Mouse (Mus musculus) C2C12 (cell line): ENCODE measurements around the gene Ripply3. TPM values are rescaled to one million over a fixed set of nuclear protein-coding genes. Genes with fewer than 3 reads are reported as not detected.

Experiments
- H3K27me3 ChIP-seq: one replicate; pipeline ENCODE4 v1.6.1; 2011; ENCODE audit not compliant: control insufficient read depth, insufficient read depth, insufficient read length
- H3K36me3 ChIP-seq: one replicate; pipeline ENCODE4 v1.6.1; 2011; ENCODE audit not compliant: control insufficient read depth, insufficient read depth
- H3K4me3 ChIP-seq: one replicate; pipeline ENCODE4 v1.5.1; 2011; ENCODE audit warnings: mild to moderate bottlenecking, control low read depth; ENCODE audit not compliant: poor library complexity, insufficient read depth, severe bottlenecking
- H3K79me2 ChIP-seq: one replicate; pipeline ENCODE4 v1.6.1; 2011; ENCODE audit not compliant: control insufficient read depth, insufficient read depth
- H3K79me3 ChIP-seq: one replicate; pipeline ENCODE4 v1.6.1; 2011; ENCODE audit warnings: low read depth, control low read depth
- H3ac ChIP-seq: one replicate; pipeline ENCODE3; 2011; ENCODE audit warnings: low read depth; ENCODE audit not compliant: control insufficient read depth, insufficient read length
- CEBPB ChIP-seq: IDR thresholded peaks from one replicate; pipeline ENCODE4 v1.6.1; 2011; ENCODE audit warnings: low read depth, mild to moderate bottlenecking, control low read depth, moderate library complexity
- CTCF ChIP-seq: IDR thresholded peaks from one replicate; pipeline ENCODE4 v1.5.1; 2011; ENCODE audit not compliant: control insufficient read depth, insufficient read depth, insufficient read length
- FOSL1 ChIP-seq: IDR thresholded peaks from one replicate; pipeline ENCODE4 v1.8.0; 2011; ENCODE audit warnings: mild to moderate bottlenecking, low read length; ENCODE audit not compliant: poor library complexity, insufficient read depth, severe bottlenecking
- MAX ChIP-seq: IDR thresholded peaks from one replicate; pipeline ENCODE4 v1.6.1; 2011; ENCODE audit warnings: mild to moderate bottlenecking, control low read depth
- MYOD1 ChIP-seq: IDR thresholded peaks from one replicate; pipeline ENCODE4 v1.6.1; 2011; ENCODE audit warnings: low read depth; ENCODE audit not compliant: control insufficient read depth, insufficient read length
- MYOG ChIP-seq: IDR thresholded peaks from one replicate; pipeline ENCODE4 v1.6.1; 2011; ENCODE audit not compliant: control insufficient read depth, insufficient read length; ENCODE audit errors: extremely low read depth
- USF1 ChIP-seq: IDR thresholded peaks from one replicate; pipeline ENCODE4 v1.6.1; 2011; ENCODE audit warnings: low read depth, mild to moderate bottlenecking, control low read depth, moderate library complexity
- polyA plus RNA-seq: library from polyadenylated mRNA; unstranded; fragments of >200 nt; fragmentation: generic; extraction: Trizol; gene quantifications from one replicate; pipeline ENCODE4 v1.2.1, GENCODE M21; 2012; ENCODE audit warnings: missing spikeins

The Ripply3 gene
- polyA plus RNA-seq, 1 experiment = 0.22 TPM

DNA sequence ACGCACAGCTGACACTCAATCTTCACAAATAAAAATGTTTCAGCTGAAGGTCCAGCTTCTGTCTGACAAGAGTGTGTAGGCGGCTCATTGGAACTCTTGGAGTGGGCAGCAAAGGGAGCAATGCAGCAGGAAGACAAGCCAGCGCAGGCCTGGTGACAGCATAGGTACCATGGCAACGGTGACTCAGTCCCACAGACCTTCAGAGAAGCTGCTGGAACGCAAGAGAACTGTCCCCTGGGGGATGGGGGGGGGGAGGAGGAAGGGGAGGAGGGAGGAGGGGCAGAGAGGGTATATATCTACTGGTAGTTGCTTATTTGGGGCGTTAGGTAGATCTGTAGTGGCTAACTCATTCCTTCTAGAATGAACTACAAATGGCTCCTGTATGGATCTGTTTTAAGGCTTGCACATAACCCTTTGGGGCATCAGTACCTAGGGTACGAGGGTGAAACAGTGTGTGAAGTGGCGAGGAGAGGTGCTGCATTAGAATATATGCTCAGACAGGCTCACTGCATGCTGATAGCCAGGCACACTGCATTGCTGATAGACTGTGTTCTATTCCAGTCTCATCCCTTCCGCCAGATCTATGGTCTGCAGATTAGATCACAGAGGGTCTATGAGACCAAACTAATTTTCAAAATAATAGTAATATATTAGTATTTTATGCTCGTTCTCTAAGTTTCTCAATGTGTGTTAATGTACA lies 34.1 kb downstream of the Ripply3 start:
- Histone ChIP-seq H3K36me3 (no peaks in the 10 kb centered on the region), H3K4me3 (no peak overlapping the region), H3ac (no peak overlapping the region), H3K27me3 (no peaks in the 10 kb centered on the region), H3K79me3 (no peaks in the 10 kb centered on the region), H3K79me2 (no peaks in the 10 kb centered on the region)
- no peak for TF ChIP-seq MYOD1
- TF ChIP-seq FOSL1 = peak; percentile 30

DNA sequence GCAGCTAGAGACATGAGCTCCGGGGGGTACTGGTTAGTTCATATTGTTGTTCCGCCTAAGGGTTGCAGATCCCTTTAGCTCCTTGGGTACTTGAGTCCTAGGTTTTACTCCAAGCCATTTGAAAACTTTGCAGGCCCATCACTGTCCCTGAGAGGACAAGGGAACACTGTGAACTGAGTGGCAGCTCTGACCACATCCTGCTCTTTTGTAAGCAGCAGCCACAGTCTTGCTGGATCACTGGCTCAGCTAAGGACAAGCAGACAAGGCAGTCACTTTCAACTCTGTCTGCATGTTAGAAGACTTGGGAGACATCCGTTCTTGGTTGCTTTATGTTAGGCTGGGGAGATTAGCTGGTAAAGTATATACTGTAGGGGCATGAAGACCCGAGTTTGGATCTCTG lies 35.6 kb downstream of the Ripply3 start:
- H3K27me3 ChIP-seq = no peaks in the 10 kb centered on the region
- no peaks in the 10 kb centered on the region for H3K79me3 ChIP-seq
- no peak overlapping the region for H3ac ChIP-seq
- TF ChIP-seq CTCF (no peak), USF1 (no peak), MAX (no peak), CEBPB (no peak), FOSL1 (no peak), MYOD1 (no peak), MYOG (no peak)
- no peak overlapping the region for H3K4me3 ChIP-seq
- no peaks in the 10 kb centered on the region for H3K36me3 ChIP-seq
- H3K79me2 ChIP-seq = no peaks in the 10 kb centered on the region

DNA sequence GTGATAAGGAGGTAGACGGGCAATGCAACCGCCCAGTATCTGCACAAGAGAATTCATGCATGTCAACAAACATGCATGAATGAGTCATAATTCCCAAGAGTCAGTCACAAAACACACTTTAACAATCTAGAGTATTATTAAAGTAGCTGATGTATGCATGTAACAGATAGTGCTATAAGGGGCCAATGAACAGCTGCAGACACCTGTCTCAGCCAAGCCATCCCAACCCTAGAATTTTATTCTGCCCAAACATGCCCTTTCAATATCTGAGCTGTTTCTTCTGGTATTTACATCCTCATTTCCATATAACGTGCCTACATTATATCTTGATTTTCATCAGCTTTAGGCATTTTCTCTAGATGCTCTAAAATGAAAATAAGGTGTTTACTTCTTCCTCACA lies 37.2 kb downstream of the Ripply3 start:
- Histone ChIP-seq H3K79me3 (no peaks in the 10 kb centered on the region), H3K4me3 (no peak overlapping the region), H3K79me2 (no peaks in the 10 kb centered on the region), H3ac (no peak overlapping the region), H3K36me3 (no peaks in the 10 kb centered on the region), H3K27me3 (no peaks in the 10 kb centered on the region)
- TF ChIP-seq CEBPB (no peak), MAX (no peak), MYOG (no peak), CTCF (no peak), FOSL1 (no peak), USF1 (no peak), MYOD1 (no peak)

DNA sequence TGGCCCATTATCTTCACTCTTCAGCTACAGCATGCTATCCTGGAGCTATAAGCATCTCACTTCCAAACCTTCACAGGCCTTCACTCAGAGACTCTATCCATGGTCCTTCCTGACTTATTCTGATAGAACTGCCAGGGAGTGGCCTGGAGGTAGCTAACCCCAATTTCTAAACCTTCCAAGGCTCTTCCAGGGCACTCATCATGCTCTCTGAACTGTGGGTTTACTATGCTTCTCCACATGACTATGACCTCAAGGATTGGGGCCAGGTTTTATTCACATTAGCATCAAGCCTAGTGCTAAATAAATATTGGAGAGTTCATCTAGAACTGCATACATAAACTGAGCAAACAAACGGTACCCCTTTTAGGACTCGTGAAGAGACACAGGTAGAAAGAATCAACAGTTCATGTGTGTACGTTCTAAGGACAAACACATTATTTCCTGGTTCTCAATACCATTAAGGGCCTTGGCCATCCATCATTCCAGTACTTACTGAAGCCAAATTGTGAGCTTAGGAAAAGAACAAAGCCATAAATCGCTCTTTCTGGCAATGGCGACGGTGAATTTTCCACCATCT lies 41.5 kb downstream of the Ripply3 start:
- peaks cover 32% of the 10 kb centered on the region for H3K79me3 ChIP-seq
- no peaks in the 10 kb centered on the region for H3K36me3 ChIP-seq
- H3K4me3 ChIP-seq = peak overlapping the region; percentile 71
- TF ChIP-seq MYOD1 (no peak), FOSL1 (no peak), CTCF (no peak), USF1 (no peak), MYOG (no peak), CEBPB (no peak)
- H3K27me3 ChIP-seq = no peaks in the 10 kb centered on the region
- H3ac ChIP-seq = peak overlapping the region; percentile 60
- H3K79me2 ChIP-seq = peaks cover 40% of the 10 kb centered on the region

DNA sequence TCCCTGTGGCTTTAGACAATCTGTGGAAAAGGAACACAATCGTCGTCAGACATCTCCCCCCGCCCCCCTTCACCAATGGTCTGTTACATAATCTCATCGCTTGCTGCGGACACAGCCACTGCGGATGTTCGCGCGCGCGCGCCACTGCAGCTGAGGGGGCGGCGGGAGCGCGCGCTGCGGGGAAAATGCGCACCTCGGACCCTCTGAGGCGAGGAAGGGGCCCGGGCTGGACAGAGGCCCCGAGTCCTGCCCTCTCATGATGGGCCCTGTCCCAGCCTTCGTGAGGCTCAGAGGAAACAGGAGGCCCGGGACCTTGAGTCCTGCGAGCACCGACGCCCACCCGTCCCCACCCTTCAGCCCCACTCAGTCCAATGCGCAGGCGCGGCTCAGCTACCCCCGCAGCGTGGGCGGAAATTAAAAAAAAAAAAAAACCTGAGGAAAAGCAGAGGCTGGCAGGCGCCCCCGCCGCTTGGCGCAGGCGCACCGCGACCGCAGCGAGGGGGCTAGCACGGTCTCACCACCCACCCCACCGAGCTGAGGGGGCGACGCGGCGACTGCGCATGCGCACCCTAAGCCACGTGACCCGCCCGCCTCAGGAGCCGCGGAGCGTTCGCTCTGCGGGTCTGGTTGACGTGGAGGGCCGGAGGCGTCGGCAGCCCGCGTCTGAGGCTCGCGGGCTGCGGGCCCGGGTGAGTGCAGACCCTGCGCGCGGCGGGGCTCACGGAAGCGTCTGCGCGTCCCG lies 42.1 kb downstream of the Ripply3 start, which contains the start of gene Ttc3:
Ttc3 (plus strand) TSS at position 446 of the 742 bp plus-strand sequence.
- Histone ChIP-seq H3K79me3 (peaks cover 37% of the 10 kb centered on the region), H3K4me3 (peak within 1 kb of the TSS; percentile 71), H3ac (peak within 1 kb of the TSS; percentile 85), H3K36me3 (no peaks in the 10 kb centered on the region), H3K27me3 (no peaks in the 10 kb centered on the region), H3K79me2 (peaks cover 47% of the 10 kb centered on the region)
- peak; percentile 16 for TF ChIP-seq MAX
- no peak for TF ChIP-seq MYOD1
- TF ChIP-seq USF1 = peak; percentile 86

DNA sequence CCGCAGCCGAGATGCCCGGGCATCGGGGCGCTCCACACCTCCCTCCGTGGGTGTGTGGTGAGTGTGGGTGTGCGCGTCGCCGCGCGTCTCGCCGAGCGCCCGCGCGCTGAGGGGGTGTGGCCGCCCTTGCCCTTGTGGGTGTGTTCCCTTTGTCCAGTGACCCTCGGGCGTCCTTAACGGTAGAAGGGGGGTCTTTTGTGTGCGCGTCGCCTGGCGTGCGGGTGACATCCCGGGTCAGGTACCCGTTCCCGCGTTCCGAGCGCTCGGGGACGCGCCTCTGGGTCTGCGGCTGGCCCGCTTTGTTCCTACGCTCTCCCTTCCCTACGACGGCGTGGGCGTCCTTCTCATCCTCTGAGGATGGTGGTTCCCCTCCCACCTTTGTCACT lies 42.7 kb downstream of the Ripply3 start:
- Histone ChIP-seq H3K4me3 (peak overlapping the region; percentile 71), H3K79me3 (peaks cover 43% of the 10 kb centered on the region), H3K36me3 (no peaks in the 10 kb centered on the region), H3K27me3 (no peaks in the 10 kb centered on the region), H3K79me2 (peaks cover 53% of the 10 kb centered on the region), H3ac (peak overlapping the region; percentile 85)
- no peak for TF ChIP-seq CEBPB
- TF ChIP-seq FOSL1 = no peak
- TF ChIP-seq USF1 = no peak
- TF ChIP-seq MYOG = no peak
- no peak for TF ChIP-seq CTCF
- no peak for TF ChIP-seq MYOD1
- TF ChIP-seq MAX = no peak
